Mouse (Mus musculus): ENCODE measurements at regions not wholly inside any gene's neighbourhood (a gene's known extent, or its start where the extent isn't known, plus 50 kb on each side); places are given as distances from the start of the nearest gene placed in this dataset.

DNA sequence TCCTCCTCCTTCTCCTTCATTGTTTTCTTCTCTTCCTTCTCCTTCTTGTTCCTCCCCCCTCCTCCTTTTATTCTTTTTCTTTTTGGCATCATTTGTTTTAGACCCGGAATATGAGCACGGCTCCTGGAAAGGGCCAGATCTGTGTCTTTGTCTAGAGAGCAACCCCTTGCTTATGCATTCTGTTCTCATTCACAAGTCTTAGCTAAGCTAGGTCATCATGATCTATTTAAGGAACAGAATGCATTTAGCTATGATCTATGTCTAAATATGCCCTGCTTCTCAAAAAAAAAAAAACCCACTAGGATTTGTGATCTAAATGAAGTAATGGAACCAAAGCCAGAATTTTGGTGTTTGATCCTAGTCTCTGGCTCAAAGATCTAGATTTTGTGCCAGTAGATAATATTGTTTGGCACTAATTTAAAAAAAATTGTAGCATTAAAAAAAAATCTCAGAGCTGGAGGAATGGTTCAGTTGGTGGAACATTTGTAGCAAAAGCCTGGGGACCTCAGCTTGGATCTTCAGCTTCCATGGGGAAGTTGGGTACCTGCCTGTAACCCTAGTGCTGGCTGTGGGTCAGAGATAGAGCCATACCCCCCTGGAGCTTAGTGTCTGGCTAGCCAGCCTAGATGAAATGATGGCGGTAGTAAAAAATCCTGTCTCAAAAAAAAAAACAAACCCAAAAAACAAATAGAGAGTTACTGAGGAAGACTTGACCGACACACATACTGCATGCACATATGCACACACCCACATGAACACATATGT, 100.5 kb upstream of the Got2 start:
- TF ChIP-seq CTCF (IDR thresholded peaks at IDR 0.05) = no peak
- no peak for TF ChIP-seq EP300 (IDR thresholded peaks at IDR 0.05)
